Mouse (Mus musculus): ENCODE results near the gene Pced1b. TPM values are rescaled to one million over a fixed set of nuclear protein-coding genes. Genes with fewer than 3 reads are reported as not detected.

Pced1b gene
- polyA plus RNA-seq, 1 experiment from 2014 or later = 3.4 TPM

DNA sequence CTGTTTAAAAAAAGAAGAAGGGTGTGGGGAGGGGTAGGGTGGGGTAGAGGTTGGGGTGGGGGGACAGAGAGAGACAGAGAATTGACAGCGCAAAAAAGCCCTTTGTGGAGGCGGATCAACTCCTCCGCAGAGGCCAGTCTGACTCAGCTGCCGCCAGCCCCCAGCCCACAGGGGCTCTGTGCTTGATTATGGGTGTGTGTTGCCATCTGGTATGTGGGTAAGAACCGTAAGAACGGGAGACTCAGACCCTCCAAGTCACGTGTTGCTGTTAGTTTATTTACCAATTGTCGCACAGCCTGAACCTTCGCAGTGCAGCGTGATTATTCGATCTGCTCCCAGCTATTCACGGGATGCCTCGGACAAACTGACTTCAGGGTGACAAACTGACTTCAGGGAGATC, 41.8 kb downstream of the Pced1b start:
- no peak for ATAC-seq (ENCODE audit: low read depth)
- H3K4me3 ChIP-seq (ENCODE audit: low read depth, low read length) = no peak overlapping the region
- no peak overlapping the region for H3K4me2 ChIP-seq (ENCODE audit: low read depth, low read length)
- H3K9ac ChIP-seq (ENCODE audit: low read depth, low read length) = no peak overlapping the region
- H3K27ac ChIP-seq (ENCODE audit: low read length) = no peak overlapping the region
- 74% methylated on average over 13 of the region's 13 CpGs for WGBS (ENCODE audit: insufficient replicate concordance)
- no peaks in the 10 kb centered on the region for H3K27me3 ChIP-seq (ENCODE audit: control insufficient read depth, insufficient read depth, low read depth, low read length)
- no peaks in the 10 kb centered on the region for H3K9me3 ChIP-seq (replicated peaks; ENCODE audit: control insufficient read depth, low read length)
- no peaks in the 10 kb centered on the region for H3K4me1 ChIP-seq (ENCODE audit: control insufficient read depth, low read depth, low read length)
- H3K36me3 ChIP-seq (ENCODE audit: control insufficient read depth, insufficient read depth) = no peaks in the 10 kb centered on the region

DNA sequence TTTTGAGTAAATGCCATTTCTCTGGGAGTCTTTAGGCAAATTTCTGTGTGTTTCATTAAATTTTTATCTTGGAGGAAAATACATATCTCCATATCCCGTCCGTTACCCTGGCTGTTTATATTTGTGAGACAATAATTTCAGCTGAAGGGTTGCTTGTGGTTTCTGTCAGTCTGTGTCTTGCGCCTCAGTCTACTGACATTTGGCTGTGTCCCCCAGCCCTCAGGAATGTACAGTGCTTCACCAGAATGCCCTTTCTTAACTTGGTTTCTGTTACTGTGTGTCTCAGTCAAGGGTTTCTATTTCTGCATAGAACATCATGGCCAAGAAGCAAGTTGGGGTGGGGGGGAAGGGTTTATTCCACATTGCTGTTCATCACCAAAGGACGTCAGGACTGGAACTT, 42.3 kb downstream of the Pced1b start:
- H3K4me1 ChIP-seq (ENCODE audit: control insufficient read depth, low read depth, low read length) = no peaks in the 10 kb centered on the region
- H3K27me3 ChIP-seq (ENCODE audit: control insufficient read depth, insufficient read depth, low read depth, low read length) = no peaks in the 10 kb centered on the region
- no peak overlapping the region for H3K9ac ChIP-seq (ENCODE audit: low read depth, low read length)
- no peak for ATAC-seq (ENCODE audit: low read depth)
- H3K36me3 ChIP-seq (ENCODE audit: control insufficient read depth, insufficient read depth) = no peaks in the 10 kb centered on the region
- no peak overlapping the region for H3K4me3 ChIP-seq (ENCODE audit: low read depth, low read length)
- H3K4me2 ChIP-seq (ENCODE audit: low read depth, low read length) = no peak overlapping the region
- H3K27ac ChIP-seq (ENCODE audit: low read length) = no peak overlapping the region
- WGBS (ENCODE audit: insufficient replicate concordance) = 60% methylated on average over 4 of the region's 4 CpGs
- H3K9me3 ChIP-seq (replicated peaks; ENCODE audit: control insufficient read depth, low read length) = no peaks in the 10 kb centered on the region

DNA sequence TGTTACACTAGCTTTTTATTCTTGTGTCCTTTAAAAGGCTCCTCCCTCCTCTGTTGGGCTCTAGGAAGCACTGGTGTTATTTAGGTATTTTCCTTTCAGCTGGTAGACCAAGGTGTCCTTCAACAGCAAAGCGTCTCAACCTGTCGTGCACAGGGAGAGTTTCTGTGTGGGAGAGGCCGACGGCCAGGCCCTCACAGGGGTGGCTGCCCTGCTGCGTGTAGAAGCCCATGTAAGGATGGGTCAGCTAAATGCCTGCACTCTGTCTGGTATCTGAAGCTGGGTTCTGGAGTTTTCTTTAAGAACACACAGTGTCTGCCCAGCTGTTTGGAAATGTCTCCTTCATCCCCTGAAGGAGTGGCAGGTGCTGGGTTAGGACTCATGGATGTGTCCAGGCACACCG, 43.4 kb downstream of the Pced1b start:
- Histone ChIP-seq H3K9me3 (replicated peaks; ENCODE audit: control insufficient read depth, low read length) (no peaks in the 10 kb centered on the region), H3K4me1 (ENCODE audit: control insufficient read depth, low read depth, low read length) (no peaks in the 10 kb centered on the region), H3K27ac (ENCODE audit: low read length) (no peak overlapping the region), H3K4me3 (ENCODE audit: low read depth, low read length) (no peak overlapping the region), H3K4me2 (ENCODE audit: low read depth, low read length) (no peak overlapping the region), H3K9ac (ENCODE audit: low read depth, low read length) (no peak overlapping the region), H3K36me3 (ENCODE audit: control insufficient read depth, insufficient read depth) (no peaks in the 10 kb centered on the region), H3K27me3 (ENCODE audit: control insufficient read depth, insufficient read depth, low read depth, low read length) (no peaks in the 10 kb centered on the region)
- no peak for ATAC-seq (ENCODE audit: low read depth)
- WGBS (ENCODE audit: insufficient replicate concordance) = 77% methylated on average over 6 of the region's 6 CpGs

DNA sequence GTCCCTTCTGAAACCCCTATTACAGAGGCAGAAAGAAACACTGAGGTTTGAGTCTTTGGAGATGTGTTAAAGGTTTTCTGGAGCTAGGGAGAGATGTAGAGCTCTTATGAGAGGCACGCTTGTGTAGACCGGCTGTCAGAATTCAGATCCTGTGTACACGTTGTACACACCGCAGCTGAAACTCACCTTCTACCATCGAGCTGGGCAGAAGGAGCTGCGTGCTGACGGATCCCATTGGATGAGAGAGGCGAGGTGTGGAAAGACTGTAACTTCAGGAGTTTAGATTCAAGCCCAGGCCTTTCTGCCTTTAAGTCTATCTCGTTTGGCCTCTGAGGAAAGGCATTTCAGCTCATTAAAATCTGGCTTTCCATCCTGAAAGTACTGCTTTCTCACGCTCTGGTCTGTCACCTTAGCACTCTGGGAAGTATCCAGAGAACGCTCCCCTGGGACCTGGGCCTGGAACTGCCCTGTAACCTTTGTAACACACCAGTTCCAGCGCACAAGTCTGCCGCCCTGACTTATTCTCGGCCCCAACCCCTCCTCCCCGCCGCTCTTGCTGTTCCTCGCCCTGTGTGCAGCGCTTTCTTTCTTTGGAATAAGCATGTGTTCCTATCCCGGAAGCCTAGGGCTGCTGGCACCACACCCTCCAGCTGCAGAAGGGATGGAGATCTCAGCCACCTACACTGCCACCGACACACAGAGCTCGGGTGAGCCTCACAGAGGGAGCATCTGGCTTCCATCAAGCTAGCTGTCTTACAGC, 44.6 kb downstream of the Pced1b start:
- no peak for ATAC-seq (ENCODE audit: low read depth)

GRCm38 (mm10) chr15:97307935-97308334, 61.0 kb downstream of the Pced1b start:
- no peaks in the 10 kb centered on the region for H3K36me3 ChIP-seq (ENCODE audit: control insufficient read depth, insufficient read depth)
- H3K27ac ChIP-seq (ENCODE audit: low read length) = no peak overlapping the region
- no peak overlapping the region for H3K4me3 ChIP-seq (ENCODE audit: low read depth, low read length)
- H3K27me3 ChIP-seq (ENCODE audit: control insufficient read depth, insufficient read depth, low read depth, low read length) = no peaks in the 10 kb centered on the region
- H3K9ac ChIP-seq (ENCODE audit: low read depth, low read length) = no peak overlapping the region
- H3K4me2 ChIP-seq (ENCODE audit: low read depth, low read length) = no peak overlapping the region
- ATAC-seq (ENCODE audit: low read depth) = no peak
- H3K4me1 ChIP-seq (ENCODE audit: control insufficient read depth, low read depth, low read length) = no peaks in the 10 kb centered on the region
- H3K9me3 ChIP-seq (replicated peaks; ENCODE audit: control insufficient read depth, low read length) = no peaks in the 10 kb centered on the region
- WGBS (ENCODE audit: insufficient replicate concordance) = 69% methylated on average over 9 of the region's 9 CpGs

More for the DNA sequence above, 44.6 kb downstream of the Pced1b start:
- Histone ChIP-seq H3K4me2 (ENCODE audit: low read depth, low read length) (no peak overlapping the region), H3K9ac (ENCODE audit: low read depth, low read length) (no peak overlapping the region), H3K4me3 (ENCODE audit: low read depth, low read length) (no peak overlapping the region), H3K9me3 (replicated peaks; ENCODE audit: control insufficient read depth, low read length) (no peaks in the 10 kb centered on the region), H3K27ac (ENCODE audit: low read length) (no peak overlapping the region), H3K36me3 (ENCODE audit: control insufficient read depth, insufficient read depth) (no peaks in the 10 kb centered on the region), H3K27me3 (ENCODE audit: control insufficient read depth, insufficient read depth, low read depth, low read length) (no peaks in the 10 kb centered on the region), H3K4me1 (ENCODE audit: control insufficient read depth, low read depth, low read length) (no peaks in the 10 kb centered on the region)
- 73% methylated on average over 21 of the region's 21 CpGs for WGBS (ENCODE audit: insufficient replicate concordance)

- no peaks in the 10 kb centered on the region for H3K9me3 ChIP-seq (replicated peaks; ENCODE audit: control insufficient read depth, low read length)
- H3K27me3 ChIP-seq (ENCODE audit: control insufficient read depth, insufficient read depth, low read depth, low read length) = no peaks in the 10 kb centered on the region
- WGBS (ENCODE audit: insufficient replicate concordance) = 78% methylated on average over 2 of the region's 2 CpGs
- no peak for ATAC-seq (ENCODE audit: low read depth)
- H3K4me1 ChIP-seq (ENCODE audit: control insufficient read depth, low read depth, low read length) = no peaks in the 10 kb centered on the region
- no peak overlapping the region for H3K4me3 ChIP-seq (ENCODE audit: low read depth, low read length)
- no peak overlapping the region for H3K4me2 ChIP-seq (ENCODE audit: low read depth, low read length)
- H3K27ac ChIP-seq (ENCODE audit: low read length) = no peak overlapping the region
- H3K36me3 ChIP-seq (ENCODE audit: control insufficient read depth, insufficient read depth) = no peaks in the 10 kb centered on the region
- no peak overlapping the region for H3K9ac ChIP-seq (ENCODE audit: low read depth, low read length)
These were observed 62.6 kb downstream of the Pced1b start for GRCm38 (mm10) chr15:97309533-97309932.

- no peak for ATAC-seq (ENCODE audit: low read depth)
- Histone ChIP-seq H3K27ac (ENCODE audit: low read length) (no peak overlapping the region), H3K4me3 (ENCODE audit: low read depth, low read length) (no peak overlapping the region), H3K4me1 (ENCODE audit: control insufficient read depth, low read depth, low read length) (no peaks in the 10 kb centered on the region), H3K9me3 (replicated peaks; ENCODE audit: control insufficient read depth, low read length) (no peaks in the 10 kb centered on the region), H3K9ac (ENCODE audit: low read depth, low read length) (no peak overlapping the region), H3K27me3 (ENCODE audit: control insufficient read depth, insufficient read depth, low read depth, low read length) (no peaks in the 10 kb centered on the region), H3K4me2 (ENCODE audit: low read depth, low read length) (no peak overlapping the region), H3K36me3 (ENCODE audit: control insufficient read depth, insufficient read depth) (no peaks in the 10 kb centered on the region)
- 68% methylated on average over 9 of the region's 9 CpGs for WGBS (ENCODE audit: insufficient replicate concordance)
These were observed 63.3 kb downstream of the Pced1b start for GRCm38 (mm10) chr15:97310251-97310650.

- Histone ChIP-seq H3K4me2 (ENCODE audit: low read depth, low read length) (no peak overlapping the region), H3K4me1 (ENCODE audit: control insufficient read depth, low read depth, low read length) (no peaks in the 10 kb centered on the region), H3K9me3 (replicated peaks; ENCODE audit: control insufficient read depth, low read length) (no peaks in the 10 kb centered on the region), H3K9ac (ENCODE audit: low read depth, low read length) (no peak overlapping the region), H3K4me3 (ENCODE audit: low read depth, low read length) (no peak overlapping the region), H3K27ac (ENCODE audit: low read length) (no peak overlapping the region), H3K27me3 (ENCODE audit: control insufficient read depth, insufficient read depth, low read depth, low read length) (no peaks in the 10 kb centered on the region), H3K36me3 (ENCODE audit: control insufficient read depth, insufficient read depth) (no peaks in the 10 kb centered on the region)
- WGBS (ENCODE audit: insufficient replicate concordance) = 42% methylated on average over 7 of the region's 7 CpGs
- no peak for ATAC-seq (ENCODE audit: low read depth)
These were observed 64.3 kb downstream of the Pced1b start for GRCm38 (mm10) chr15:97311211-97311610.

DNA sequence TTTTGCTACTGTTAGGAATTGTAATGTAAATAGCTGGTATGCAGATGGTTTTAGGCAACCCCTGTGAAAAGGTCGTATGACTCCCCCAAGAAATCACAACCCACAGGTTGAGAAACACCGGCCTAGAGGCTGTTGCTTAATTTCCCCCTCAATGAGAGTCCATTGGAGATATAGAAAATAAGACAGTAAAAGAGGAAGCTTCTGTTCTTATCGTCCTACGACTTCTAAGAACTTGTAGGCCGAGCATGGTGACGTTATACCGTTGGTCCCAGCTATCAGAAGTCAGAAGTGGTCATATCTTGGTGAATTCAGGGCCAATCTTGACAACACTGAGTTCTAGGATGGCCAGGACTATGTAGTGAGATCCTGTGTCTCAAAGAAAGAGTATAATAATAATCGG, 65.0 kb downstream of the Pced1b start:
- ATAC-seq (ENCODE audit: low read depth) = no peak
- WGBS (ENCODE audit: insufficient replicate concordance) = 16% methylated on average over 8 of the region's 8 CpGs

More for the DNA sequence above, 65.0 kb downstream of the Pced1b start:
- Histone ChIP-seq H3K27ac (ENCODE audit: low read length) (no peak overlapping the region), H3K9ac (ENCODE audit: low read depth, low read length) (no peak overlapping the region), H3K27me3 (ENCODE audit: control insufficient read depth, insufficient read depth, low read depth, low read length) (no peaks in the 10 kb centered on the region), H3K4me3 (ENCODE audit: low read depth, low read length) (no peak overlapping the region), H3K36me3 (ENCODE audit: control insufficient read depth, insufficient read depth) (no peaks in the 10 kb centered on the region), H3K9me3 (replicated peaks; ENCODE audit: control insufficient read depth, low read length) (no peaks in the 10 kb centered on the region), H3K4me1 (ENCODE audit: control insufficient read depth, low read depth, low read length) (no peaks in the 10 kb centered on the region), H3K4me2 (ENCODE audit: low read depth, low read length) (no peak overlapping the region)

Measured in liver, embryonic 16.5 days (tissue).